Mouse (Mus musculus) forebrain, embryonic 10.5 days (tissue): ENCODE measurements around the gene Kcng3. TPM values are rescaled to one million over a fixed set of nuclear protein-coding genes. Genes with fewer than 3 reads are reported as not detected.

ENCODE experiments used
- DNase-seq: peaks from one replicate; pipeline ENCODE4 v3.0.0-alpha.2; 2017; ENCODE audit warnings: low spot score; ENCODE audit errors: extremely low spot score
- H3K27ac ChIP-seq: fragments of 300-500 bp; sonication (generic); 2 replicates; pipeline ENCODE4 v1.5.1; 2016; ENCODE audit warnings: mild to moderate bottlenecking
- H3K27me3 ChIP-seq: fragments of 300-500 bp; sonication (generic); 2 replicates; pipeline ENCODE4 v1.6.1; 2016; ENCODE audit warnings: mild to moderate bottlenecking; ENCODE audit not compliant: poor library complexity, severe bottlenecking
- H3K36me3 ChIP-seq: fragments of 300-500 bp; sonication (generic); replicated peaks from 2 replicates; pipeline ENCODE4 v1.6.1; 2016; ENCODE audit warnings: mild to moderate bottlenecking, moderate library complexity
- H3K4me1 ChIP-seq: fragments of 300-500 bp; sonication (generic); 2 replicates; pipeline ENCODE4 v1.6.1; 2016
- H3K4me3 ChIP-seq: fragments of 300-500 bp; sonication (generic); 2 replicates; pipeline ENCODE4 v1.5.1; 2016; ENCODE audit warnings: mild to moderate bottlenecking, moderate library complexity
- H3K9me3 ChIP-seq: fragments of 300-500 bp; sonication (generic); 2 replicates; pipeline ENCODE4 v1.6.1; 2016; ENCODE audit warnings: mild to moderate bottlenecking, moderate library complexity
- WGBS: fragments of 180-500 bp; shearing (Covaris S2); methylation state at CpG from one replicate; pipeline ENCODE4 v1.1.7; 2016; 5-methylcytosine and 5-hydroxymethylcytosine counted together
- polyA plus RNA-seq: library from polyadenylated mRNA; unstranded; fragments of >200 nt; fragmentation: Nextera tagmentation; extraction: Ambion mirVana; gene quantifications from 2 replicates; pipeline ENCODE4 v1.2.1, GENCODE M21; 2016

The Kcng3 gene
- polyA plus RNA-seq, 1 experiment from 2014 or later = not detected

DNA sequence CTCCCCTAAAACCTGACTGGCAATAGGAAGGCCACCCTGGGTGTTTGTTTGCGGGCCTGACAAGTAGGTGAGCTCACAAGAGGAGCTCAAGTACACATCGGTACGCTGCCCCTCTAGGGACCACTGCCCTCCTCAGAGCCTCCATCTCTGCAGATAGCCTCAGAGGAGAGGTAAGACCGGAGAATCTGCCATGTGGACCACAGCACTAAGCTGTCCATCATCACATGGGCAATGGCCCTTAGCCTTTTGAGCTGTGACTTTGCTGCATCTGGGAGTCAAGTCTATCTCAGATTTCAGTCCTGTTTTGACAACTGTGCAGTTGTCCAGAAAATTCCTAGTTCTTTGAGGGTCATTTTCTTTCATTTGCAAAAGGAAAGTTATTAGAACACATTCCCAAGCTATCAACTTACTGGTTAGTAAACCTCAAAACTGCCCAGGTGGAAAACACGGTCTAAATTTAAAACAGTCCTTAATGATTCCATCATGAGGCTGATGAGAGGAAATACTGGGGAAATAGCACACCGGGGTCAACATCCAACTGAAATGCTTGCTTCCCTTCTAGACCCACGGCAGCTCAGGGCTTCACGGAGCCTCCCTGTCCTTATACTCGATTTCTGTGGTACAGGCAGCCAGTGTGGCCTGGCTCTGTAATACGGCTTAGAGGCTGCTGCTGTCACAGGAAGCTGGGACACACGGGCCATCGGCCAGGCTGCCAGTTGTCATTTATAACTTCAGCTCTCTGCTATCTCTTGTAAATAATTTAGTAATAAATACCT, 92.2 kb downstream of the Kcng3 start:
- DNase-seq = no peak

DNA sequence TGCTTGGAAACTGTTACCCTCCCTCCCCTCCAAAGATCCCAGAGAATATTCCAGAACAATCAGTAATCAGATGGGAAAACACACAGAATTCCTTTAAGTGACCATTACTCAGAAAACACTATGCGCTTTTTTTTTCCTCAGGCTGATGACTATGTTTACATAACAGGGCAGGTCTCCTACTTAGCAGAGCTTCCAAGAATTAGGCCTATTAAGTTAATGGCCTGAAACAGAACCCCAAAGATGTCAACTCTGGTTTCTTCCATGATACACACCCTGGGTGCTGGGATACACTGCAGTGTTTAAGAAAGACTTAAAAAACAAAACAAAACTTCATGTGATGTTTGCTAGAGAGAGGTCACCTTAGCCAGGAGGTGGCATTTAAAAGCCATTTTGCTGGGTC, 93.0 kb downstream of the Kcng3 start:
- no peak for DNase-seq
- WGBS = 89% methylated on average over 1 of the region's 1 CpGs
- H3K27me3 ChIP-seq = peaks cover 19% of the 10 kb centered on the region

More for the DNA sequence above, 92.2 kb downstream of the Kcng3 start:
- no peaks in the 10 kb centered on the region for H3K36me3 ChIP-seq
- H3K4me1 ChIP-seq = peaks cover 12% of the 10 kb centered on the region; the same call in 1 of the 2 replicates
- 79% methylated on average over 12 of the region's 12 CpGs for WGBS
- H3K27ac ChIP-seq = no peak overlapping the region
- no peak overlapping the region for H3K4me3 ChIP-seq
- 0 out of 2 replicates have a peak, but pooled peaks cover under 1% of the 10 kb centered on the region for H3K9me3 ChIP-seq
- H3K27me3 ChIP-seq = peaks cover 22% of the 10 kb centered on the region

DNA sequence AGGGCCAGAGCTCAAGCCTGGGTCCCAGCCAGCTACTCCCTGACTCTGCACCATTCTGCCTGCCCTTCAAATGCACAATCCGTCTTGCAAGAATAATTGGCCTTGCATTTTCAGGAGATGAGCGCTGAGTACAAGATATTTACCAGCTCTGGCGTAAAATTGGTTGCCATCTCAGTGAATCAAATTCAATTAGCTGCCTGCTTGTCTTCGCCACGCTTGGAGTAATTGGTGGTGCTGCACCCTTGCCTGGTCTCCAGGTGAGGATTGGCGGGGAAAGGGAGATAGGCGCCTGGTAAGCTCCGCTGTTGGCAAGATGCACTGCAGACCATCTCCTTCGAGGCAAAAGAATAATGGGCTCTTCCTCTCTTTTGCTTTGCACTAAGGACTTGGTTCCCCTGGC, 93.6 kb downstream of the Kcng3 start:
- 82% methylated on average over 9 of the region's 9 CpGs for WGBS
- Histone ChIP-seq H3K9me3 (0 out of 2 replicates have a peak, but pooled peaks cover 5% of the 10 kb centered on the region), H3K27ac (no peak overlapping the region), H3K4me3 (no peak overlapping the region), H3K4me1 (peaks cover 12% of the 10 kb centered on the region; the same call in 1 of the 2 replicates), H3K27me3 (peaks cover 19% of the 10 kb centered on the region), H3K36me3 (no peaks in the 10 kb centered on the region)
- DNase-seq = no peak

More for the DNA sequence above, 93.0 kb downstream of the Kcng3 start:
- Histone ChIP-seq H3K27ac (no peak overlapping the region), H3K4me1 (peaks cover 12% of the 10 kb centered on the region; the same call in 1 of the 2 replicates), H3K9me3 (0 out of 2 replicates have a peak, but pooled peaks cover 5% of the 10 kb centered on the region), H3K4me3 (no peak overlapping the region), H3K36me3 (no peaks in the 10 kb centered on the region)

Other genes with a start within 250 kb of the Kcng3 start
- 131 and 132 TPM in 2 replicates for gene Cox7a2l, start 114.6 kb downstream of the Kcng3 start, polyA plus RNA-seq
- 31.8 and 34.0 TPM in 2 replicates for gene Mta3, start 74.3 kb upstream of the Kcng3 start, polyA plus RNA-seq
- gene Haao, start 216.1 kb upstream of the Kcng3 start, polyA plus RNA-seq = 0.25 and 0.36 TPM in 2 replicates